Mouse (Mus musculus): ENCODE data around the gene Cbx6.

Cbx6 gene

GRCm38 (mm10) chr15:79845986-79846385 is 11.5 kb upstream of the Cbx6 start:
- no peak for DNase-seq (ENCODE audit: low read depth, low spot score)
- H3K27me3 ChIP-seq (ENCODE audit: control insufficient read depth, insufficient read depth, low read length, poor library complexity, severe bottlenecking), result no peaks in the 10 kb centered on the region

GRCm38 (mm10) chr15:79842985-79843384 is 8.5 kb upstream of the Cbx6 start:
- no peaks in the 10 kb centered on the region for H3K36me3 ChIP-seq (ENCODE audit: control insufficient read depth, insufficient read depth, low read length, poor library complexity, severe bottlenecking)
- H3K27me3 ChIP-seq (ENCODE audit: control insufficient read depth, insufficient read depth, low read length, poor library complexity, severe bottlenecking), result no peaks in the 10 kb centered on the region
- no peak for DNase-seq (ENCODE audit: low read depth, low spot score)

More at GRCm38 (mm10) chr15:79845986-79846385, 11.5 kb upstream of the Cbx6 start:
- H3K36me3 ChIP-seq (ENCODE audit: control insufficient read depth, insufficient read depth, low read length, poor library complexity, severe bottlenecking), result no peaks in the 10 kb centered on the region

- H3K27me3 ChIP-seq (ENCODE audit: control insufficient read depth, insufficient read depth, low read length, poor library complexity, severe bottlenecking), result no peaks in the 10 kb centered on the region
- H3K36me3 ChIP-seq (ENCODE audit: control insufficient read depth, insufficient read depth, low read length, poor library complexity, severe bottlenecking), result no peaks in the 10 kb centered on the region
- no peak for DNase-seq (ENCODE audit: low read depth, low spot score)
Measured at GRCm38 (mm10) chr15:79840281-79840680, 5.8 kb upstream of the Cbx6 start.

- Histone ChIP-seq H3K27me3 (ENCODE audit: control insufficient read depth, insufficient read depth, low read length, poor library complexity, severe bottlenecking) (no peaks in the 10 kb centered on the region), H3K36me3 (ENCODE audit: control insufficient read depth, insufficient read depth, low read length, poor library complexity, severe bottlenecking) (no peaks in the 10 kb centered on the region)
- DNase-seq (ENCODE audit: low read depth, low spot score), result no peak
Measured at GRCm38 (mm10) chr15:79834881-79835260, 383 bp upstream of the Cbx6 start.

- no peaks in the 10 kb centered on the region for H3K36me3 ChIP-seq (ENCODE audit: control insufficient read depth, insufficient read depth, low read length, poor library complexity, severe bottlenecking)
- no peak for DNase-seq (ENCODE audit: low read depth, low spot score)
- H3K27me3 ChIP-seq (ENCODE audit: control insufficient read depth, insufficient read depth, low read length, poor library complexity, severe bottlenecking), result no peaks in the 10 kb centered on the region
Measured at GRCm38 (mm10) chr15:79833251-79834050, 1.0 kb downstream of the Cbx6 start.

- no peaks in the 10 kb centered on the region for H3K36me3 ChIP-seq (ENCODE audit: control insufficient read depth, insufficient read depth, low read length, poor library complexity, severe bottlenecking)
- H3K27me3 ChIP-seq (ENCODE audit: control insufficient read depth, insufficient read depth, low read length, poor library complexity, severe bottlenecking), result no peaks in the 10 kb centered on the region
- DNase-seq (ENCODE audit: low read depth, low spot score), result peak; percentile 87
Measured at GRCm38 (mm10) chr15:79832064-79832900, 2.2 kb downstream of the Cbx6 start.

- peak; percentile 90 for DNase-seq (ENCODE audit: low read depth, low spot score)
- no peaks in the 10 kb centered on the region for H3K27me3 ChIP-seq (ENCODE audit: control insufficient read depth, insufficient read depth, low read length, poor library complexity, severe bottlenecking)
- H3K36me3 ChIP-seq (ENCODE audit: control insufficient read depth, insufficient read depth, low read length, poor library complexity, severe bottlenecking), result no peaks in the 10 kb centered on the region
Measured at GRCm38 (mm10) chr15:79830388-79830787, 4.1 kb downstream of the Cbx6 start.

- Histone ChIP-seq H3K27me3 (ENCODE audit: control insufficient read depth, insufficient read depth, low read length, poor library complexity, severe bottlenecking) (no peaks in the 10 kb centered on the region), H3K36me3 (ENCODE audit: control insufficient read depth, insufficient read depth, low read length, poor library complexity, severe bottlenecking) (no peaks in the 10 kb centered on the region)
- no peak for DNase-seq (ENCODE audit: low read depth, low spot score)
Measured at GRCm38 (mm10) chr15:79829431-79829830, 5.1 kb downstream of the Cbx6 start.

GRCm38 (mm10) chr15:79828366-79829035 is 6.0 kb downstream of the Cbx6 start:
- Histone ChIP-seq H3K27me3 (ENCODE audit: control insufficient read depth, insufficient read depth, low read length, poor library complexity, severe bottlenecking) (no peaks in the 10 kb centered on the region), H3K36me3 (ENCODE audit: control insufficient read depth, insufficient read depth, low read length, poor library complexity, severe bottlenecking) (no peaks in the 10 kb centered on the region)
- DNase-seq (ENCODE audit: low read depth, low spot score), result no peak

GRCm38 (mm10) chr15:79827778-79828210 is 6.7 kb downstream of the Cbx6 start:
- H3K36me3 ChIP-seq (ENCODE audit: control insufficient read depth, insufficient read depth, low read length, poor library complexity, severe bottlenecking), result no peaks in the 10 kb centered on the region

GRCm38 (mm10) chr15:79827061-79827777 is 7.3 kb downstream of the Cbx6 start:
- no peaks in the 10 kb centered on the region for H3K27me3 ChIP-seq (ENCODE audit: control insufficient read depth, insufficient read depth, low read length, poor library complexity, severe bottlenecking)
- H3K36me3 ChIP-seq (ENCODE audit: control insufficient read depth, insufficient read depth, low read length, poor library complexity, severe bottlenecking), result no peaks in the 10 kb centered on the region
- no peak for DNase-seq (ENCODE audit: low read depth, low spot score)

More at GRCm38 (mm10) chr15:79827778-79828210, 6.7 kb downstream of the Cbx6 start:
- no peak for DNase-seq (ENCODE audit: low read depth, low spot score)
- H3K27me3 ChIP-seq (ENCODE audit: control insufficient read depth, insufficient read depth, low read length, poor library complexity, severe bottlenecking), result no peaks in the 10 kb centered on the region

- H3K27me3 ChIP-seq (ENCODE audit: control insufficient read depth, insufficient read depth, low read length, poor library complexity, severe bottlenecking), result no peaks in the 10 kb centered on the region
- no peaks in the 10 kb centered on the region for H3K36me3 ChIP-seq (ENCODE audit: control insufficient read depth, insufficient read depth, low read length, poor library complexity, severe bottlenecking)
- DNase-seq (ENCODE audit: low read depth, low spot score), result no peak
Measured at GRCm38 (mm10) chr15:79826221-79826935, 8.1 kb downstream of the Cbx6 start.

GRCm38 (mm10) chr15:79825146-79825825 is 9.2 kb downstream of the Cbx6 start:
- H3K27me3 ChIP-seq (ENCODE audit: control insufficient read depth, insufficient read depth, low read length, poor library complexity, severe bottlenecking), result no peaks in the 10 kb centered on the region
- H3K36me3 ChIP-seq (ENCODE audit: control insufficient read depth, insufficient read depth, low read length, poor library complexity, severe bottlenecking), result no peaks in the 10 kb centered on the region
- DNase-seq (ENCODE audit: low read depth, low spot score), result peak; percentile 55
